Mouse (Mus musculus): Measurements from ENCODE around the gene Cntrl.

DNA sequence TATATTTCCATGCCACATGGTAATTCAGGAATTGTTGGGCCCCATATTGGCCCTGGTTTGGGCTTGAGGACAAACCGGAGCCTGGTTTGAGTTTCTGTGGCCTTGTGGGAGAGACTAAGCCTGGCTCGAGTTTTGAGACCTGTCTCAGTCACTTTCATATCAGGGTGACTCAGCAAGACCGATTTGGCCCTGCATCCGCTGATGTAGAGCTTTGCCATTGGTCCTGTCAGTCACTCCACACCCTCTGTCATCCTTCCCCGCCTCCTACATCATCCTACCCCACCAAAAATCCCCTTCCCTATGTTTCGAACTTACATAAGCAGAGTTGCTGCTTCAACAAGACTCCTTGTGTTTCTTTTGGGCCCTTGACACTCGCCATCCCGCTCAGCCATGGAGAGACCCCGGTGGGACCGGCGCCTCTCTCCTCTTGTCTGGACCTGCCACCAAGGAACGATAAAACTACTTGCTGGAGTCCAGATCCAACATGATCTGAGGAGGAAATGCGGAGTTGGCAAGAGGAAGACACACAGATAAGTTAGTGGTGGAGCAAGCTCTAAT lies 42.7 kb upstream of the Cntrl start:
- TF ChIP-seq HCFC1 (IDR thresholded peaks at IDR 0.05; ENCODE audit: borderline replicate concordance, insufficient read depth, low read length) = no peak
- no peak for TF ChIP-seq CHD2 (IDR thresholded peaks at IDR 0.05; ENCODE audit: low read depth, low read length)
- no peak for TF ChIP-seq ZNF384 (IDR thresholded peaks at IDR 0.05; ENCODE audit: low read depth, low read length)
- peak; percentile 94 for TF ChIP-seq MAFK (IDR thresholded peaks at IDR 0.05; ENCODE audit: insufficient read depth, low read depth, low read length)
- no peak for TF ChIP-seq ZC3H11A (IDR thresholded peaks at IDR 0.05; ENCODE audit: borderline replicate concordance, low read depth, low read length)
